Mouse (Mus musculus) MN1 (cell line): ENCODE data around the gene Ebi3.

Source experiments
- DNase-seq: peaks from one replicate; pipeline ENCODE4 v3.0.0-alpha.2; 2016; ENCODE audit warnings: low spot score

Ebi3 gene

GRCm38 (mm10) chr17:56005415-56006061, 53.1 kb downstream of the Ebi3 start, which contains the start of the genes Stap2 and Mpnd:
Gene Stap2, minus strand, starts transcription at chr17:56005584.
Gene Mpnd, plus strand, starts transcription at chr17:56005711.
- DNase-seq = no peak
